Mouse (Mus musculus) CD4-positive, CD25-positive, alpha-beta regulatory T cell, adult 2 months (primary cell): ENCODE data around the gene Tut7.
"Not testable (repeated sequence)": the region's sequence is repeated elsewhere in the genome, so short reads cannot be mapped to it uniquely, and the experiment has no call there.

ENCODE experiments used
- DNase-seq: peaks from one replicate; pipeline ENCODE4 v3.0.0-alpha.2; 2012; ENCODE audit warnings: low read depth, low spot score

The Tut7 gene

GRCm38 (mm10) chr13:59822507-59823462, at the start of gene Tut7:
Gene Tut7 (minus strand): TSS chr13:59823147.
- peak; percentile 97 for DNase-seq

- no peak for DNase-seq
Observed at GRCm38 (mm10) chr13:59872446-59872845, 49.5 kb upstream of the Tut7 start.

GRCm38 (mm10) chr13:59870004-59870403, 47.1 kb upstream of the Tut7 start:
- DNase-seq: no peak

- DNase-seq: no peak
Observed at GRCm38 (mm10) chr13:59868011-59868649, 45.2 kb upstream of the Tut7 start.

GRCm38 (mm10) chr13:59867103-59867502, 44.2 kb upstream of the Tut7 start:
- DNase-seq: no peak

GRCm38 (mm10) chr13:59859515-59859914, 36.6 kb upstream of the Tut7 start:
- no peak for DNase-seq

GRCm38 (mm10) chr13:59856286-59857070, 33.5 kb upstream of the Tut7 start:
- DNase-seq: peak; percentile 57

GRCm38 (mm10) chr13:59853471-59853870, 30.5 kb upstream of the Tut7 start:
- no peak for DNase-seq

GRCm38 (mm10) chr13:59850373-59850772, 27.4 kb upstream of the Tut7 start:
- DNase-seq: no peak

- no peak for DNase-seq
Observed at GRCm38 (mm10) chr13:59844661-59845060, 21.7 kb upstream of the Tut7 start.

GRCm38 (mm10) chr13:59843976-59844375, 21.0 kb upstream of the Tut7 start:
- DNase-seq: no peak

GRCm38 (mm10) chr13:59842226-59843210, 19.6 kb upstream of the Tut7 start:
- DNase-seq: peak; percentile 86

GRCm38 (mm10) chr13:59841761-59842160, 18.8 kb upstream of the Tut7 start:
- not testable (repeated sequence) for DNase-seq

- DNase-seq: peak; percentile 95
Observed at GRCm38 (mm10) chr13:59840429-59841169, 17.7 kb upstream of the Tut7 start.

- no peak for DNase-seq
Observed at GRCm38 (mm10) chr13:59839356-59839755, 16.4 kb upstream of the Tut7 start.

- no peak for DNase-seq
Observed at GRCm38 (mm10) chr13:59838464-59838863, 15.5 kb upstream of the Tut7 start.

GRCm38 (mm10) chr13:59836811-59837210, 13.9 kb upstream of the Tut7 start:
- DNase-seq: no peak

- no peak for DNase-seq
Observed at GRCm38 (mm10) chr13:59836101-59836798, 13.3 kb upstream of the Tut7 start.

GRCm38 (mm10) chr13:59834786-59835452, 12.0 kb upstream of the Tut7 start:
- DNase-seq: no peak
